Mouse (Mus musculus): Measurements from ENCODE around the gene Clgn.

GRCm38 (mm10) chr8:83442243-83443051, 52.8 kb downstream of the Clgn start:
- TF ChIP-seq EP300 (IDR thresholded peaks at IDR 0.05) (no peak), CTCF (IDR thresholded peaks at IDR 0.05) (no peak)
